Mouse (Mus musculus) intestine, embryonic 16.5 days (tissue): ENCODE results near the gene Tmem168. TPM values are rescaled to one million over a fixed set of nuclear protein-coding genes. Genes with fewer than 3 reads are reported as not detected.

Experiments used
- ATAC-seq: fragments of 200-750 bp; cut with Nextera tagmentation; 2 replicates; pipeline ENCODE4 v1.8.0; 2017; ENCODE audit warnings: moderate TSS enrichment, moderate library complexity
- H3K27ac ChIP-seq: fragments of 300-500 bp; sonication (generic); 2 replicates; pipeline ENCODE4 v1.5.1; 2014; ENCODE audit warnings: mild to moderate bottlenecking, low read length
- H3K27me3 ChIP-seq: fragments of 300-500 bp; sonication (generic); replicated peaks from 2 replicates; pipeline ENCODE4 v1.6.1; 2014; ENCODE audit warnings: low read length, control low read depth, mixed read lengths; ENCODE audit not compliant: control insufficient read depth, insufficient read depth
- H3K36me3 ChIP-seq: fragments of 300-500 bp; sonication (generic); 2 replicates; pipeline ENCODE4 v1.6.1; 2014; ENCODE audit warnings: low read length, control low read depth; ENCODE audit not compliant: control insufficient read depth, insufficient read depth
- H3K4me1 ChIP-seq: fragments of 300-500 bp; sonication (generic); 2 replicates; pipeline ENCODE4 v1.6.1; 2014; ENCODE audit warnings: low read length, control low read depth, mixed read lengths; ENCODE audit not compliant: control insufficient read depth, insufficient read depth
- H3K4me2 ChIP-seq: fragments of 300-500 bp; sonication (generic); 2 replicates; pipeline ENCODE4 v1.6.1; 2014; ENCODE audit warnings: low read depth, low read length, control low read depth
- H3K4me3 ChIP-seq: fragments of 300-500 bp; sonication (generic); 2 replicates; pipeline ENCODE4 v1.5.1; 2014; ENCODE audit warnings: mild to moderate bottlenecking, low read length
- H3K9ac ChIP-seq: fragments of 300-500 bp; sonication (generic); 2 replicates; pipeline ENCODE4 v1.6.1; 2014; ENCODE audit warnings: low read depth, low read length
- H3K9me3 ChIP-seq: fragments of 300-500 bp; sonication (generic); 2 replicates; pipeline ENCODE4 v1.6.1; 2016; ENCODE audit warnings: low read length, control low read depth; ENCODE audit not compliant: control insufficient read depth
- WGBS: fragments of 180-500 bp; shearing (Covaris S2); extraction: QIAGEN DNeasy Blood & Tissue Kit; methylation state at CpG from one replicate; pipeline ENCODE4 v1.1.7; 2014; 5-methylcytosine and 5-hydroxymethylcytosine counted together
- polyA plus RNA-seq: library from polyadenylated mRNA; unstranded; fragments of >200 nt; fragmentation: Nextera tagmentation; extraction: Ambion mirVana; gene quantifications from 2 replicates; pipeline ENCODE4 v1.2.1, GENCODE M21; 2015

The Tmem168 gene
- polyA plus RNA-seq = 30.1 and 32.0 TPM in 2 replicates

GRCm38 (mm10) chr6:13607621-13608493, at the start of gene Tmem168:
TSS of gene Tmem168 (minus strand) at chr6:13608100.
- peak within 1 kb of the TSS; percentile 66 for H3K4me2 ChIP-seq
- 2% methylated on average over 68 of the region's 71 CpGs for WGBS
- H3K9me3 ChIP-seq = no peaks in the 10 kb centered on the region
- no peaks in the 10 kb centered on the region for H3K36me3 ChIP-seq
- peak within 1 kb of the TSS; percentile 94 for H3K27ac ChIP-seq
- H3K27me3 ChIP-seq = no peaks in the 10 kb centered on the region
- ATAC-seq = peak; percentile 98
- 0 out of 2 replicates have a peak, but pooled peaks cover 5% of the 10 kb centered on the region for H3K4me1 ChIP-seq
- peak within 1 kb of the TSS; percentile 80 for H3K4me3 ChIP-seq
- peak within 1 kb of the TSS; percentile 96 for H3K9ac ChIP-seq

- H3K4me1 ChIP-seq = no peaks in the 10 kb centered on the region
- no peaks in the 10 kb centered on the region for H3K36me3 ChIP-seq
- no peak overlapping the region for H3K4me3 ChIP-seq
- H3K9ac ChIP-seq = no peak overlapping the region
- H3K27me3 ChIP-seq = no peaks in the 10 kb centered on the region
- H3K4me2 ChIP-seq = no peak overlapping the region
- no peaks in the 10 kb centered on the region for H3K9me3 ChIP-seq
- no peak for ATAC-seq
- H3K27ac ChIP-seq = no peak overlapping the region
These were observed 46.2 kb upstream of the Tmem168 start for GRCm38 (mm10) chr6:13654081-13654480.

DNA sequence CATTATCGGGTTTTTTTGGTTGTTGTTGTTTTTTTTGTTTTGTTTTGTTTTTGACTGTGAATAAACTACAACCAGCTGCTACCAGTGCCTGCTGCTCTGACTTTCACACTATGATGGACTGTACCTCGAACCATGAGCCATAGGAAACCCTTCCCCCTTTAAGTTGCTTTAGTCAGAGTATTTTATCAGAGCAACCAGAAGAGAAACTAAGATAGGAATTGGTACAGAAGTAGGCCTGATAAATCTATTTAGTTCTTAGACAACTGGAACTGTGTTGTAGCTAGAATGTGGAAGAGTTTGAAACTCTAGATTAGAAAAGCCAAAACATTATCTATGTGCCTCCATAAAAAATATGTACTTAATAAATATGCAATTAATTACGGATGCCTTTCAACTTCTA, 44.4 kb upstream of the Tmem168 start:
- H3K27ac ChIP-seq = no peak overlapping the region
- no peaks in the 10 kb centered on the region; the same call in 1 of the 2 replicates for H3K36me3 ChIP-seq
- no peaks in the 10 kb centered on the region for H3K27me3 ChIP-seq
- WGBS = 93% methylated on average over 3 of the region's 3 CpGs
- ATAC-seq = no peak
- no peak overlapping the region for H3K9ac ChIP-seq
- no peaks in the 10 kb centered on the region for H3K4me1 ChIP-seq
- H3K4me2 ChIP-seq = no peak overlapping the region
- no peaks in the 10 kb centered on the region for H3K9me3 ChIP-seq
- no peak overlapping the region for H3K4me3 ChIP-seq

DNA sequence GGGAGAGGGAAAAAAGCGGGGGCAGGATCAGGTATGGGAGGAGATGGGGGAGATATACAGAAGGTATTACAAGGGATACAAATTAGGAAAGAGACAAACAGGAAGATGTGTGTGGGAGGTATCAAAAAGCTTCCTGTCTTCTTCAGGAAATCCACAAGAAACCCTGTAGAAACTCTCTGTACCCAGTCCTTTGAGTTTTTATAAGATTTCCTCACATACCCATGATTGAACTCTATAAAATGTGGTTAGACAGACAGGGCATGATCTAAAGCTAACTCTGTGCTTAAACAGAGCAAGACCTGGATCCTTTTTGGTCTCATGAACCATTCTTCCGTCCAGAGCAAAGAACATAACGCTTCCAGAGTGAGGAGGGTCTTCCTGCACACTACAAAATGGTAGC, 43.0 kb upstream of the Tmem168 start:
- 97% methylated on average over 3 of the region's 3 CpGs for WGBS
- no peaks in the 10 kb centered on the region; the same call in 1 of the 2 replicates for H3K36me3 ChIP-seq
- no peak overlapping the region for H3K4me3 ChIP-seq
- H3K4me2 ChIP-seq = no peak overlapping the region
- no peaks in the 10 kb centered on the region for H3K4me1 ChIP-seq
- no peaks in the 10 kb centered on the region for H3K27me3 ChIP-seq
- no peak for ATAC-seq
- no peaks in the 10 kb centered on the region for H3K9me3 ChIP-seq
- no peak overlapping the region for H3K9ac ChIP-seq
- no peak overlapping the region for H3K27ac ChIP-seq

GRCm38 (mm10) chr6:13648305-13648704, 40.4 kb upstream of the Tmem168 start:
- Histone ChIP-seq H3K36me3 (no peaks in the 10 kb centered on the region; the same call in 1 of the 2 replicates), H3K27me3 (no peaks in the 10 kb centered on the region), H3K4me1 (no peaks in the 10 kb centered on the region), H3K4me2 (no peak overlapping the region), H3K27ac (no peak overlapping the region), H3K9ac (no peak overlapping the region), H3K4me3 (no peak overlapping the region), H3K9me3 (no peaks in the 10 kb centered on the region)
- ATAC-seq = no peak

- Histone ChIP-seq H3K4me2 (no peak overlapping the region), H3K4me1 (no peaks in the 10 kb centered on the region), H3K9ac (no peak overlapping the region), H3K27me3 (no peaks in the 10 kb centered on the region), H3K4me3 (no peak overlapping the region), H3K9me3 (no peaks in the 10 kb centered on the region), H3K36me3 (0 out of 2 replicates have a peak, but pooled peaks cover 2% of the 10 kb centered on the region), H3K27ac (no peak overlapping the region)
- 45% methylated on average over 3 of the region's 3 CpGs for WGBS
- ATAC-seq = peak; percentile 91
These were observed 28.7 kb upstream of the Tmem168 start for GRCm38 (mm10) chr6:13636582-13636989.

DNA sequence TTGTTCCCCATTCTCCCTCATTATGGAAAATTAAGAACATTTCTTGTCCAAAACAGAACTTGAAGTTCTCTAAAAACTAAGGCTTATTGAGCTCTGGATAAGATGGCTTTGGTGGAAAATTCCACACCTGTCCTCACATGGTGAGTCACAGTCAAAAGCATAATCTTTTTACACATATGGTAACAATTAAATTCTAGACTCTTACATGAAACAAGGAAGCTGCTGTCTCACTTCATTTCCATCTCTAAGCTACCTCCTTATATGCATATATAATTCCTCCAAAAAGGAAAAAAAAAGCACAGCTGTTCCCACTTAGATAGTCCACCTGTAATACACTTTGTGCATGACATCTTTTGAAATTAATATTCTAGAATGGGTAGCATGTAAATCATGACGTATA, 24.7 kb upstream of the Tmem168 start:
- Histone ChIP-seq H3K9me3 (no peaks in the 10 kb centered on the region), H3K4me2 (no peak overlapping the region), H3K4me1 (no peaks in the 10 kb centered on the region), H3K27me3 (no peaks in the 10 kb centered on the region), H3K9ac (no peak overlapping the region), H3K4me3 (no peak overlapping the region), H3K36me3 (no peaks in the 10 kb centered on the region), H3K27ac (no peak overlapping the region)
- 93% methylated on average over 1 of the region's 1 CpGs for WGBS
- ATAC-seq = no peak

DNA sequence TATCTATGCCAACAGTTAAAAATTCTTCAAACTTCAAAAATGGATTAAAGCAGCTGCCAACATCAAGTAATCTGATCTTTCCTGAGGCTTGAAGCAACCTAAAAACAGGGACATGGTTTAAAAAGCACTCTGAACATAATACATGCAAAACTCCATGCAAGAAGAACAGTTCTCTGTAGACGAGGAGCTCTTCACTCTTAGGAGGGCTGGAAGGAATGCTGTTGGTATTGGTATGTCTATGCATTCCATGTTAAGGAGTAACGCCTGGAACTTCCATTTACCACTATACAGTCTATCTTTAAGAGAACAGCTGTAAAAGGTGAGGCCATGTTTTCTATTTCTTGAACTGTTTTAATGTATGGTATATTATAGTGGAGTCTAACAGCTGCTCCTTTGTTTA, 22.7 kb upstream of the Tmem168 start:
- H3K27ac ChIP-seq = no peak overlapping the region
- H3K4me3 ChIP-seq = no peak overlapping the region
- H3K9ac ChIP-seq = no peak overlapping the region
- no peaks in the 10 kb centered on the region for H3K27me3 ChIP-seq
- H3K4me2 ChIP-seq = no peak overlapping the region
- no peak for ATAC-seq
- H3K9me3 ChIP-seq = no peaks in the 10 kb centered on the region
- H3K4me1 ChIP-seq = no peaks in the 10 kb centered on the region
- no peaks in the 10 kb centered on the region for H3K36me3 ChIP-seq
- 77% methylated on average over 2 of the region's 2 CpGs for WGBS

- Histone ChIP-seq H3K9me3 (no peaks in the 10 kb centered on the region), H3K27me3 (no peaks in the 10 kb centered on the region), H3K4me2 (no peak overlapping the region), H3K4me1 (no peaks in the 10 kb centered on the region), H3K9ac (no peak overlapping the region), H3K36me3 (no peaks in the 10 kb centered on the region), H3K27ac (no peak overlapping the region), H3K4me3 (no peak overlapping the region)
- WGBS = 84% methylated on average over 2 of the region's 2 CpGs
- no peak for ATAC-seq
These were observed 11.7 kb upstream of the Tmem168 start for GRCm38 (mm10) chr6:13619618-13620017.
